22 mouse cellular contexts compared by ENCODE assay signal in the genomic region with DNA sequence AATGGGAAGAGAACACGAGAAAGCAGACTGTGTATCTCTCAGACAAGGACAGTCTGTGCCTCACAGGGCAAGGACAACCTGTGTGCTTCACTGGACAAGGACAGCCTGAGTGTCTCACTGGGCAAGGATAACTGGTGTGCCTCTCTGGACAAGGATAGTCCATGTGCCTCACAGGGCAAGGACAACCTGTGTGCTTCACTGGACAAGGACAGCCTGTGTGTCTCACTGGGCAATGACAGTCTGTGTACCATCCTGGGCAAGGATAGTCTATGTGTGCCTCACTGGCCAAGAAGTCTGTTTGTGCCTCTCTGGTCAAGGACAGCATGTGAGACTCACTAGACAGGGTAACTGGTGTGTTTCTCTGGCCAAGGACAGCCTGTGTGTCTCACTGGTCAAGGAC.
DNase-seq lines count a peak whose midpoint lies in the region; ATAC-seq lines count a peak whose summit lies in the region.
"Had no signal": no experiment of that assay in that cellular context is flagged by ENCODE, and none has a peak within 500 bp of the region (broad histone marks: within the 10 kb centered on the region; RNA-seq: fewer than 3 reads in every experiment).

No protein-coding gene starts in this region.

- DNase-seq in CD4-positive, CD25-positive, alpha-beta regulatory T cell, adult 2 months (ENCODE audit: low read depth, low spot score): peak; percentile 0
- DNase-seq in ovary, adult 18-20 months (ENCODE audit: low spot score): peak; percentile 37
- DNase-seq in ovary, postnatal 14 days (ENCODE audit: low spot score): no peak
- DNase-seq in adrenal gland, postnatal 25 days: peak; percentile 15
- DNase-seq in thymus, postnatal 36 days: no peak
- DNase-seq in c-Kit-positive CD71-positive TER-119-positive erythroid progenitor cells, embryonic 14.5 days (ENCODE audit: low spot score): no peak
- DNase-seq: cerebellum, adult 2 months; cerebellum, postnatal 14 days; gastrocnemius, postnatal 10 days; heart, postnatal 14 days; kidney, adult 18-20 months; kidney, postnatal 36 days; liver, embryonic 13.5 days; lung, adult 18-20 months; retina, postnatal 1 day; right cerebral cortex, postnatal 14 days had no signal

- no peak for ATAC-seq in CD4-positive, CD25-positive, alpha-beta regulatory T cell, adult 4 months
- ATAC-seq in neutrophil, adult 5-6 weeks (ENCODE audit: extremely low read depth, insufficient number of reproducible peaks, low FRiP score, poor library complexity, severe bottlenecking): peak; percentile 6; the same call in 1 of the 2 replicates
- ATAC-seq: forebrain, embryonic 16.5 days; inflammation-experienced regulatory T-cells, adult 6 months; lung, postnatal 0 days; midbrain, embryonic 16.5 days had no signal

Comparison
In these comparisons a context has a peak if more than half of its experiments do, and no peak if none do; other contexts are left out.
1. DNase-seq: peak in CD4-positive, CD25-positive, alpha-beta regulatory T cell, adult 2 months (single experiment), ovary, adult 18-20 months (single experiment) and adrenal gland, postnatal 25 days (single experiment); none in ovary, postnatal 14 days (single experiment), thymus, postnatal 36 days (0 of 2) and c-Kit-positive CD71-positive TER-119-positive erythroid progenitor cells, embryonic 14.5 days (single experiment).